Mouse (Mus musculus) erythroblast, embryonic 14.5 days (primary cell): ENCODE results near the gene Psors1c2.

ENCODE experiments used
- GATA1 ChIP-seq: IDR thresholded peaks from 2 replicates; pipeline ENCODE4 v1.6.1; 2012; ENCODE audit warnings: low read length, inconsistent platforms, mixed read lengths
- TAL1 ChIP-seq: IDR thresholded peaks from 3 replicates; pipeline ENCODE4 v1.6.1; 2012; ENCODE audit warnings: low read length, inconsistent platforms, mixed read lengths

GRCm38 (mm10) chr17:35569091-35569944, 36.3 kb downstream of the Psors1c2 start:
- TF ChIP-seq GATA1: no peak
- TF ChIP-seq TAL1: no peak
